Mouse (Mus musculus) CH12.LX (cell line): ENCODE data around the gene Ankrd61. TPM values are rescaled to one million over a fixed set of nuclear protein-coding genes. Genes with fewer than 3 reads are reported as not detected.

ENCODE experiments used
- DNase-seq: peaks from one replicate; pipeline ENCODE4 v3.0.0-alpha.2; 2013; ENCODE audit errors: extremely low read depth
- H3K27ac ChIP-seq: 2 replicates; pipeline ENCODE4 v1.5.1; 2012; ENCODE audit warnings: low read depth, mild to moderate bottlenecking, control low read depth, moderate library complexity; ENCODE audit not compliant: insufficient read depth
- H3K27me3 ChIP-seq: replicated peaks from 2 replicates; pipeline ENCODE3; 2012; ENCODE audit warnings: inconsistent platforms
- H3K36me3 ChIP-seq, 2 experiments: replicated peaks in 1 of 2; 2 replicates each; pipeline versions ENCODE3 to v1.6.1; 2012; ENCODE audit warnings: inconsistent platforms in 1 of 2, low read length in 1 of 2, mild to moderate bottlenecking in 1 of 2, mixed read lengths in 1 of 2, moderate library complexity in 1 of 2; ENCODE audit not compliant: control insufficient read depth in 1 of 2, insufficient read depth in 1 of 2
- H3K4me1 ChIP-seq, 2 experiments: 2 replicates each; pipeline ENCODE4 v1.6.1; 2012; ENCODE audit warnings: inconsistent platforms in 1 of 2, moderate library complexity in 1 of 2; ENCODE audit not compliant: insufficient read depth in 2 of 2, control insufficient read depth in 1 of 2
- H3K4me2 ChIP-seq: 2 replicates; pipeline ENCODE4 v1.6.1; 2012; ENCODE audit warnings: low read depth, mild to moderate bottlenecking, control low read depth; ENCODE audit not compliant: poor library complexity, insufficient read depth, severe bottlenecking
- H3K4me3 ChIP-seq, 3 experiments: fragments of 150-350 bp in 1 of 3; sonication (generic) in 1 of 3; replicated peaks in 1 of 3; 2 replicates each; pipeline versions ENCODE3 to v1.5.1; 2011 to 2012; ENCODE audit warnings: low read depth in 2 of 3, low read length in 2 of 3, mild to moderate bottlenecking in 2 of 3, moderate library complexity in 2 of 3, control low read depth in 1 of 3, improper control_type of control experiment in 1 of 3, inconsistent platforms in 1 of 3, mixed read lengths in 1 of 3; ENCODE audit not compliant: poor library complexity in 1 of 3
- H3K79me2 ChIP-seq: replicated peaks from 2 replicates; pipeline ENCODE4 v1.6.1; 2012; ENCODE audit warnings: mild to moderate bottlenecking, moderate library complexity; ENCODE audit not compliant: control insufficient read depth, poor library complexity, insufficient read depth, severe bottlenecking; ENCODE audit errors: extremely low read depth
- H3K9ac ChIP-seq: 2 replicates; pipeline ENCODE4 v1.6.1; 2012; ENCODE audit warnings: low read depth, mild to moderate bottlenecking, control low read depth, moderate library complexity; ENCODE audit not compliant: insufficient read depth
- H3K9me3 ChIP-seq: replicated peaks from 2 replicates; pipeline ENCODE3; 2012; ENCODE audit warnings: low read length, inconsistent platforms, mixed read lengths
- BHLHE40 ChIP-seq: IDR thresholded peaks from 2 replicates; pipeline ENCODE4 v1.6.1; 2011; ENCODE audit warnings: mild to moderate bottlenecking, low read depth, low read length, improper control_type of control experiment
- CTCF ChIP-seq, 2 experiments: IDR thresholded peaks in 1 of 2; conservative IDR thresholded peaks in 1 of 2; 2 replicates each; pipeline ENCODE4 v1.5.1; 2011 to 2012; ENCODE audit warnings: low read depth in 2 of 2, low read length in 2 of 2, improper control_type of control experiment in 1 of 2, inconsistent platforms in 1 of 2, mild to moderate bottlenecking in 1 of 2, moderate library complexity in 1 of 2
- ELF1 ChIP-seq: IDR thresholded peaks from 2 replicates; pipeline ENCODE4 v1.6.1; 2014; ENCODE audit warnings: low read depth, mild to moderate bottlenecking, inconsistent platforms, low read length, improper control_type of control experiment
- ETS1 ChIP-seq: conservative IDR thresholded peaks from 2 replicates; pipeline ENCODE4 v1.6.1; 2012; ENCODE audit warnings: low read depth, mild to moderate bottlenecking, inconsistent platforms, low read length, improper control_type of control experiment, moderate library complexity
- HCFC1 ChIP-seq: IDR thresholded peaks from 2 replicates; pipeline ENCODE4 v1.6.1; 2012; ENCODE audit warnings: low read depth, mild to moderate bottlenecking, inconsistent platforms, low read length, improper control_type of control experiment
- KAT2A ChIP-seq: IDR thresholded peaks from 2 replicates; pipeline ENCODE4 v1.6.1; 2012; ENCODE audit warnings: low read length, improper control_type of control experiment, inconsistent platforms; ENCODE audit not compliant: insufficient replicate concordance
- MAFK ChIP-seq: IDR thresholded peaks from 2 replicates; pipeline ENCODE4 v1.6.1; 2011; ENCODE audit warnings: low read length, improper control_type of control experiment; ENCODE audit not compliant: insufficient replicate concordance
- MXI1 ChIP-seq: IDR thresholded peaks from 2 replicates; pipeline ENCODE4 v1.6.1; 2011; ENCODE audit warnings: mild to moderate bottlenecking, low read depth, low read length, improper control_type of control experiment
- NELFE ChIP-seq: IDR thresholded peaks from 2 replicates; pipeline ENCODE4 v1.6.1; 2011; ENCODE audit warnings: low read depth, low read length, improper control_type of control experiment
- NRF1 ChIP-seq: IDR thresholded peaks from 2 replicates; pipeline ENCODE4 v1.6.1; 2014; ENCODE audit warnings: low read depth, mild to moderate bottlenecking, inconsistent platforms, low read length, improper control_type of control experiment, moderate library complexity
- RAD21 ChIP-seq: IDR thresholded peaks from 2 replicates; pipeline ENCODE4 v1.6.1; 2011; ENCODE audit warnings: low read depth, mild to moderate bottlenecking, low read length, improper control_type of control experiment, moderate library complexity
- RCOR1 ChIP-seq: conservative IDR thresholded peaks from 2 replicates; pipeline ENCODE4 v1.6.1; 2012; ENCODE audit warnings: low read depth, mild to moderate bottlenecking, inconsistent platforms, low read length, improper control_type of control experiment
- SIN3A ChIP-seq: IDR thresholded peaks from 2 replicates; pipeline ENCODE4 v1.6.1; 2012; ENCODE audit warnings: low read length, improper control_type of control experiment, inconsistent platforms
- TBP ChIP-seq: conservative IDR thresholded peaks from 2 replicates; pipeline ENCODE4 v1.6.1; 2011; ENCODE audit warnings: low read depth, low read length, improper control_type of control experiment
- UBTF ChIP-seq: IDR thresholded peaks from 2 replicates; pipeline ENCODE4 v1.6.1; 2012; ENCODE audit warnings: low read depth, mild to moderate bottlenecking, inconsistent platforms, low read length, improper control_type of control experiment, moderate library complexity
- ZKSCAN1 ChIP-seq: IDR thresholded peaks from 2 replicates; pipeline ENCODE4 v1.6.1; 2012; ENCODE audit warnings: low read depth, inconsistent platforms, low read length, improper control_type of control experiment, borderline replicate concordance
- ZNF384 ChIP-seq: IDR thresholded peaks from 2 replicates; pipeline ENCODE4 v1.6.1; 2012; ENCODE audit warnings: low read depth, low read length, improper control_type of control experiment, inconsistent platforms
- dilution Hi-C: fragments of 300-500 bp; cut with MboI; formaldehyde crosslinking; loops from 2 replicates; pipeline ENCODE4 v1.14.3; 2020; ENCODE audit warnings: low sequenced_read_pairs; ENCODE audit not compliant: extremely low pct_unique_long_range_greater_than_20kb, extremely low pct_ligation_motif_present
- in situ Hi-C: fragments of 300-500 bp; cut with MboI; formaldehyde crosslinking; loops from 3 replicates; pipeline ENCODE4 v1.14.3; 2019; ENCODE audit warnings: low sequenced_read_pairs, low pct_ligation_motif_present, low pct_unique_long_range_greater_than_20kb, mixed read lengths
- polyA plus RNA-seq: library from polyadenylated mRNA; unstranded; fragments of >175 nt; gene quantifications from 2 replicates; pipeline ENCODE4 v1.2.1, GENCODE M21; 2012; ENCODE audit warnings: low read depth; ENCODE audit not compliant: insufficient read length
- total RNA-seq, 2 experiments: library from RNA; depleted of rRNA; stranded (reverse); fragments of 300-350 nt in 1 of 2; fragments of >200 nt in 1 of 2; gene quantifications; 2 replicates each; pipeline ENCODE4 v1.2.3; 2012 to 2014

Gene Ankrd61
- total and polyA plus RNA-seq, 3 experiments = 0.08 to 0.50 TPM; not detected in 1

- Histone ChIP-seq H3K36me3 (peaks cover 67 to 86% of the 10 kb centered on the region in 2 experiments), H3K9ac (no peak overlapping the region), H3K9me3 (no peaks in the 10 kb centered on the region), H3K4me2 (no peak overlapping the region)
- in situ Hi-C loops = no loop called here
- no peak for DNase-seq
- TF ChIP-seq MXI1 = no peak
- no peak for TF ChIP-seq KAT2A
- no peak for TF ChIP-seq NRF1
- TF ChIP-seq BHLHE40 = no peak
- no peak for TF ChIP-seq NELFE
- no peak for TF ChIP-seq ZKSCAN1
- TF ChIP-seq SIN3A = no peak
- TF ChIP-seq UBTF = no peak
- TF ChIP-seq TBP = no peak
- TF ChIP-seq MAFK = no peak
- no peak for TF ChIP-seq ELF1
- TF ChIP-seq CTCF (conservative IDR thresholded peaks at IDR 0.05 in 1 of 2, IDR thresholded peaks at IDR 0.05 in 1 of 2; ENCODE audit: low read depth in 2 of 2, low read length in 2 of 2) = no peak
- TF ChIP-seq ETS1 = no peak
- TF ChIP-seq RCOR1 = no peak
- TF ChIP-seq, all 38 proteins: peak for 0
- dilution Hi-C loops = no loop called here
- no peaks in the 10 kb centered on the region for H3K79me2 ChIP-seq
- H3K27me3 ChIP-seq = no peaks in the 10 kb centered on the region
- no peaks in the 10 kb centered on the region for H3K4me1 ChIP-seq
- H3K27ac ChIP-seq = no peak overlapping the region
- no peak overlapping the region for H3K4me3 ChIP-seq
Observed at GRCm38 (mm10) chr5:143929291-143929690, 31.8 kb upstream of the Ankrd61 start.

- Histone ChIP-seq H3K36me3 (peaks cover 79 to 93% of the 10 kb centered on the region in 2 experiments), H3K9ac (no peak within 1 kb of the TSS), H3K4me2 (no peak within 1 kb of the TSS), H3K4me3 (no peak within 1 kb of the TSS), H3K9me3 (no peaks in the 10 kb centered on the region), H3K4me1 (no peaks in the 10 kb centered on the region), H3K79me2 (no peaks in the 10 kb centered on the region; the same call in 1 of the 2 replicates), H3K27me3 (no peaks in the 10 kb centered on the region), H3K27ac (no peak within 1 kb of the TSS)
- DNase-seq = no peak
- dilution Hi-C loops = no loop called here
- in situ Hi-C loops = no loop called here
- TF ChIP-seq ZNF384 = no peak
- TF ChIP-seq NRF1 = no peak
- TF ChIP-seq ELF1 = no peak
- no peak for TF ChIP-seq CTCF (conservative IDR thresholded peaks at IDR 0.05 in 1 of 2, IDR thresholded peaks at IDR 0.05 in 1 of 2; ENCODE audit: low read depth in 2 of 2, low read length in 2 of 2)
- no peak for TF ChIP-seq HCFC1
- TF ChIP-seq KAT2A = no peak
- TF ChIP-seq RAD21 = no peak
- no peak for TF ChIP-seq BHLHE40
Observed at GRCm38 (mm10) chr5:143927875-143928274, 30.4 kb upstream of the Ankrd61 start, which contains the start of gene Gm42421. TSS of gene Gm42421 (plus strand) at chr5:143928175.
